Mouse (Mus musculus) left cerebral cortex, postnatal 25 days (tissue): ENCODE measurements around the gene Gm5114. TPM values are rescaled to one million over a fixed set of nuclear protein-coding genes. Genes with fewer than 3 reads are reported as not detected.
"Not testable (repeated sequence)": the region's sequence is repeated elsewhere in the genome, so short reads cannot be mapped to it uniquely, and the experiment has no call there.

Source experiments
- DNase-seq, 2 experiments: peaks; one replicate each; pipeline ENCODE4 v3.0.0; 2022; ENCODE audit warnings: low spot score in 2 of 2, mixed read lengths in 1 of 2
- intact Hi-C: fragments of 180-260 bp; cut with DNase I; formaldehyde crosslinking; loops from one replicate; pipeline ENCODE4 v1.15.1; 2025
- microRNA-seq, 2 experiments: library from miRNA; unstranded; fragments of <30 nt; microRNA quantifications; one replicate each; pipeline ENCODE4 v1.2.0; 2022
- total RNA-seq, 2 experiments: library from RNA; stranded (reverse); gene quantifications; 2 replicates each; pipeline ENCODE4 v1.2.3; 2021

The Gm5114 gene
- total RNA-seq, result not detected

DNA sequence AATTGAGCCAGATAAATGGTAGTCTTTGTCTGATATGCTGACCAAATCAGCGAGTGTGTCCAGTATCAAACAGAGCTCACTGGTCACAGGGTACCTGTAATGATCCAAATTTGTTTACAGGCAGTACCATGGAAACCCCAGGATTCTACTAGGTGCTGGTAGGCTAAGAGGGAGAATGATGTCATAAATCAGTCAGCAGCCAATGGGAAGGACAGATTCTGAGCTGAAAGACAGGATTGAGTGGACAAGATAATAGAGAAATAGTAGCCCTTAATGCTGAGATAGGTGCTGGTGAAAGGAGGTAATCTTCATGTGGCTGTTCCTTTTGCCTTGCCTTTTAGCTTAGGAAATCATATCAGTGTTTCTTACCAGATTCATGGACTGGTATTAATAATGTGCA, at the start of gene Gm5114:
Gene Gm5114, minus strand, starts transcription at position 101 of the 400 bp plus-strand sequence.
- DNase-seq, intact Hi-C loops: not testable (repeated sequence)

DNA sequence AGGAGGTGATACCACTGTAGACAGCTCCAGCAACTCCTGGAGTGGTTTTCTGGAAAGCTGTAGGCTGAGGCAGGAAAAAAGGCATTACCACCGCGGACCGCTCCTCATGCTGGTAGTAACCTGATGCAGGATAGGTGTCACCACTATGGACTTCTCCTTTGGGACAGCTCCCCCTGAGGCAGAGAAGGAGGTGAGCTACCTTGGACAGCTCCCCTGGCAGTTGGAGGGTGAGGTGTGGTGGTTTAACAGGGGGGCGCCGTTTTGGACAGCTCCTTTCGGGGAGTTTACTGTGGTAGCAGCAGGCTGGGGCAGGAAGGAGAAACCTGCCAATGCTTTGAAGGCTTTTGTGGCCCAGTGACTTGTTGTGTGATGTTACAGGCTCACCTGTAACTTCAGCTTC, 42.8 kb upstream of the Gm5114 start:
- DNase-seq, result no peak
- intact Hi-C loops, result no loop called here

DNA sequence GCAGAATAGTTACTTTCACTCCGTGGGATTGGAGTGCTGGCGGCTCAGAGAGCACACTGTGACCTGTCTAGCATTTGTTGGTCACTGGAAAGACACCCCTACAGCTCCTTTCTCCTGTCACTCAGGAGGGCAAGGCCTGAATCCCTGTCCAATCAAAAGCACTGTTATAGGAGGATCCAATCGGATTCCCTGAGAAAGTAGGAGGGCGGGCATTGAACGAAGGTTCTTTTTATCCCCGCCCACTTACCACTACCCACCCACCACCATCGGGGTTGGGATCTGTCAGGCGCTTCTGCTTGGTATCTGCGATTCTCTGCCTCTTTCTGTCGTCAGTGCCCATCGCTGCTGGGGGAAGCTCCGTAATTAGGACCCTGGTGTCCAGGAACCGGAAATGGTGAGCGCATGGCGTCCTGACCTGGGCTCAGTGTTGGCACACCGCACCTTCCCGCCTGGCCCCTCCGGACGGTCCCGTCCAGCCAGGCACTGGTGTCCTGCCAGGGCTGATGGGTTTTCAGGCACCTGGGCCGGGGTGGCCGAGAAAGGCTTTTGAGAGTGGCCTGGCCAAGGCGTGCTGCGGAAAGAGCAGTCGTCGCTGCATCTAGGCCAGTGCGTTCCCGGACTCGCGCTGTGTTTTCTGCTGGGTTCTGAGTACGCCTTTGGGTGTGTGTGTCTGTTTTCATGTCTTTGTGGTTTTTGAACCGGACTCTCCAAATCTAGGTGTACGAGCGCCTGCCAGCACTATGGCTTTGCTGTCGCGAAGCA, 36.5 kb upstream of the Gm5114 start:
- intact Hi-C loops, result loop anchor here (5.0 kb wide), 1 partner anchor 103 kb away; no protein-coding TSS in a partner anchor

DNA sequence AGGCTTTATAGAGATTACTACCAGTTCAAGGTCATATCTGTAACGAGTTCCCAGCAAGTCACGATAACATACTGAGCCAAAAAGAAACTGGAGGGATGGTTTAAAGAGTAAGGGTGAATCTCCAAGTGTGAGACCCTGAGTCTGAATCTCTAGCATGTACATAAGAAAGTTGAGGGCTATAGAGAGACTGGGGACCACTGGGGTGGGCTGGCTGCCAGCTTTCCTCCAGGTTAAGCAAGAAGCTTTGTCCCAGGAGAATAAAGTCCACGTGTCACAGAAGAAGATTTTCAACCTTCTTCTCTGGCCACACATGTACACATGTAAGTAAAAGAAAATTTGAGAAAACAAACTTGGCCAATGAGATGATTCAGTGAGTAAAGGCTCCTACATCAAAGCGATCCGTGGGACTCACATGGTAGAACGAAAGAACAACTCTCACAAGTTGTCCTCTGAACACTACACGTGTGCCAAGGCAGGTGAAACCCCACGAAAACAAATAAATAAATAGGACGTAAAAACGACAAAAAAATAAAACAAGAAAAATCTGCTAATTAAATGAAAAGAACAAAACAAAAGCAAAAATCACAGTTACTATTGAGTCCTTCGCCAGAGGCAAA, 35.8 kb upstream of the Gm5114 start:
- no peak for DNase-seq
- intact Hi-C loops, result loop anchor here (5.0 kb wide), 1 partner anchor 104 kb away; no protein-coding TSS in a partner anchor

More for the DNA sequence above, 36.5 kb upstream of the Gm5114 start:
- peak; percentile 83 to 97 for DNase-seq

DNA sequence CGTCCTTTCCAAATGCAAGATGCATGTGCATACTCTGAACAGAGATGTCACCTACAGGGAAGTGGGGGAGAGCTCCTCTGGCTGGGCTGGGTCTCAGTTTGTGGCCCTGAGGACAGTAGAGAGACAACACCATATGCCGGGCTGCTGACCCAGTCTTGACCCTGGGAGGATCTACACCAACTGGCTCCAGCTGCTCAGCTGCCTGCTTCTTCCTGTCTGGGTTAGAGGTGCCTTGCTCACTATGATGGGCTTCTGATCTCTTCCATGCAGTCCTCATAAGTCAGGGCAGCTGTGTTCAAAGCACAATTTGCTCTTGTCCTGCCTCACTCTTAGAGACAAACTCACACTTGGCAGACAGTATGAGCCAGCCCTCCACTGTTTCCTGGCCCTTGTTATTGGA, 28.3 kb upstream of the Gm5114 start:
- no peak for DNase-seq
- intact Hi-C loops, result no loop called here

DNA sequence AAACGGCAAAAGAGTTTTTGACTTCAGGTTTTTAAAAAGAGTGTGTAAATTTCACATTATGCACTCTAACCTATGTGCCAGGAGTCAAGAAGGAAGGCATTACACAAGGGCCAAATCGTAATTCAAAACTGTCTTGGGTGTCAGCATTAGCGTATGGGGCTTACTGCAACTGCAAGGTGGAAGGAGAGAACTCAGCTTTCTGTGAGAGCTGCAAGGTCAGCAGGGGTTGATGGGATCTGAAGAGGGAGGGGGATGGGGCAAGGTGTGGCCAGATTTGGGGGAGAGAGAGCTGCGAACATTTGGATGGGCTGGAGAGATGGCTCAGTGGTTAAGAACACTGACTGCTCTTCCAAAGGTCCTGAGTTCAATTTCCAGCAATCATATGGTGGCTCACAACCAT, 27.4 kb upstream of the Gm5114 start:
- intact Hi-C loops, result no loop called here
- no peak for DNase-seq

Small RNAs within 50 kb of the gene (microRNA-seq; reads per million reads assigned to microRNA genes)
- 0 reads per million in 2 experiments for gene Gm27437

Other genes with a start within 250 kb of the Gm5114 start
- gene Zfp619, start 104.6 kb upstream of the Gm5114 start, total RNA-seq, result 1 to 10 TPM; 4.7 to 4.8 TPM